Mouse (Mus musculus): ENCODE measurements at regions not wholly inside any gene's neighbourhood (a gene's known extent, or its start where the extent isn't known, plus 50 kb on each side); places are given as distances from the start of the nearest gene placed in this dataset.

GRCm38 (mm10) chr10:27927266-27927665 lies 147.4 kb upstream of the Ptprk start:
- DNase-seq: no peak
- Histone ChIP-seq H3K27me3 (ENCODE audit: control insufficient read depth, insufficient read depth, low read length) (no peaks in the 10 kb centered on the region), H3K27ac (no peak overlapping the region), H3K9ac (ENCODE audit: low read depth, low read length) (no peak overlapping the region), H3K79me2 (replicated peaks; ENCODE audit: control insufficient read depth, insufficient read depth, low read length) (no peaks in the 10 kb centered on the region), H3K4me3 (no peak overlapping the region), H3K4me1 (ENCODE audit: control insufficient read depth, insufficient read depth, low read length) (no peaks in the 10 kb centered on the region), H3K36me3 (ENCODE audit: control insufficient read depth, insufficient read depth, low read length) (no peaks in the 10 kb centered on the region)
- TF ChIP-seq POLR2A (IDR thresholded peaks at IDR 0.05; ENCODE audit: insufficient read depth, low read depth, low read length): no peak
- TF ChIP-seq CTCF (IDR thresholded peaks at IDR 0.05): no peak
- TF ChIP-seq EP300 (IDR thresholded peaks at IDR 0.05; ENCODE audit: insufficient read depth, low read depth, low read length): no peak
- 28% methylated on average over 5 of the region's 5 CpGs for WGBS
- intact Hi-C loops (cut with DNase I): no loop called here

GRCm38 (mm10) chr10:27942136-27942535 lies 132.5 kb upstream of the Ptprk start:
- Histone ChIP-seq H3K36me3 (ENCODE audit: control insufficient read depth, insufficient read depth, low read length) (no peaks in the 10 kb centered on the region), H3K27me3 (ENCODE audit: control insufficient read depth, insufficient read depth, low read length) (no peaks in the 10 kb centered on the region), H3K27ac (no peak overlapping the region), H3K9ac (ENCODE audit: low read depth, low read length) (no peak overlapping the region), H3K79me2 (replicated peaks; ENCODE audit: control insufficient read depth, insufficient read depth, low read length) (no peaks in the 10 kb centered on the region), H3K4me1 (ENCODE audit: control insufficient read depth, insufficient read depth, low read length) (peaks cover 2% of the 10 kb centered on the region; the same call in 1 of the 2 replicates), H3K4me3 (no peak overlapping the region)
- 72% methylated on average over 5 of the region's 5 CpGs for WGBS
- TF ChIP-seq EP300 (IDR thresholded peaks at IDR 0.05; ENCODE audit: insufficient read depth, low read depth, low read length) (no peak), POLR2A (IDR thresholded peaks at IDR 0.05; ENCODE audit: insufficient read depth, low read depth, low read length) (no peak), CTCF (IDR thresholded peaks at IDR 0.05) (no peak)
- DNase-seq: no peak
- intact Hi-C loops (cut with DNase I): no loop called here

- Histone ChIP-seq H3K79me2 (replicated peaks; ENCODE audit: control insufficient read depth, insufficient read depth, low read length) (no peaks in the 10 kb centered on the region), H3K9ac (ENCODE audit: low read depth, low read length) (no peak overlapping the region), H3K36me3 (ENCODE audit: control insufficient read depth, insufficient read depth, low read length) (no peaks in the 10 kb centered on the region), H3K27ac (no peak overlapping the region), H3K27me3 (ENCODE audit: control insufficient read depth, insufficient read depth, low read length) (no peaks in the 10 kb centered on the region), H3K4me3 (no peak overlapping the region), H3K4me1 (ENCODE audit: control insufficient read depth, insufficient read depth, low read length) (no peaks in the 10 kb centered on the region)
- no peak for TF ChIP-seq CTCF (IDR thresholded peaks at IDR 0.05)
- TF ChIP-seq EP300 (IDR thresholded peaks at IDR 0.05; ENCODE audit: insufficient read depth, low read depth, low read length): no peak
- TF ChIP-seq POLR2A (IDR thresholded peaks at IDR 0.05; ENCODE audit: insufficient read depth, low read depth, low read length): no peak
- WGBS: 88% methylated on average over 1 of the region's 1 CpGs
- DNase-seq: no peak
- intact Hi-C loops (cut with DNase I): no loop called here
These were observed 125.5 kb upstream of the Ptprk start for GRCm38 (mm10) chr10:27949127-27949526.

- no peak overlapping the region for H3K9ac ChIP-seq (ENCODE audit: low read depth, low read length)
- no peaks in the 10 kb centered on the region for H3K36me3 ChIP-seq (ENCODE audit: control insufficient read depth, insufficient read depth, low read length)
- no peaks in the 10 kb centered on the region for H3K27me3 ChIP-seq (ENCODE audit: control insufficient read depth, insufficient read depth, low read length)
- H3K4me1 ChIP-seq (ENCODE audit: control insufficient read depth, insufficient read depth, low read length): no peaks in the 10 kb centered on the region
- 93% methylated on average over 1 of the region's 1 CpGs for WGBS
- no peak overlapping the region for H3K27ac ChIP-seq
- intact Hi-C loops (cut with DNase I): no loop called here
- no peaks in the 10 kb centered on the region for H3K79me2 ChIP-seq (replicated peaks; ENCODE audit: control insufficient read depth, insufficient read depth, low read length)
- H3K4me3 ChIP-seq: no peak overlapping the region
- TF ChIP-seq CTCF (IDR thresholded peaks at IDR 0.05) (no peak), POLR2A (IDR thresholded peaks at IDR 0.05; ENCODE audit: insufficient read depth, low read depth, low read length) (no peak), EP300 (IDR thresholded peaks at IDR 0.05; ENCODE audit: insufficient read depth, low read depth, low read length) (no peak)
- no peak for DNase-seq
These were observed 106.4 kb upstream of the Ptprk start for GRCm38 (mm10) chr10:27968202-27968601.

- Histone ChIP-seq H3K4me1 (ENCODE audit: control insufficient read depth, insufficient read depth, low read length) (no peaks in the 10 kb centered on the region; the same call in 1 of the 2 replicates), H3K27me3 (ENCODE audit: control insufficient read depth, insufficient read depth, low read length) (no peaks in the 10 kb centered on the region), H3K9ac (ENCODE audit: low read depth, low read length) (no peak overlapping the region), H3K79me2 (replicated peaks; ENCODE audit: control insufficient read depth, insufficient read depth, low read length) (no peaks in the 10 kb centered on the region), H3K27ac (no peak overlapping the region), H3K36me3 (ENCODE audit: control insufficient read depth, insufficient read depth, low read length) (no peaks in the 10 kb centered on the region), H3K4me3 (no peak overlapping the region)
- intact Hi-C loops (cut with DNase I): no loop called here
- 93% methylated on average over 4 of the region's 4 CpGs for WGBS
- DNase-seq: no peak
- TF ChIP-seq EP300 (IDR thresholded peaks at IDR 0.05; ENCODE audit: insufficient read depth, low read depth, low read length) (no peak), CTCF (IDR thresholded peaks at IDR 0.05) (no peak), POLR2A (IDR thresholded peaks at IDR 0.05; ENCODE audit: insufficient read depth, low read depth, low read length) (no peak)
These were observed 90.6 kb upstream of the Ptprk start for GRCm38 (mm10) chr10:27984047-27984446.

- no peak for DNase-seq
- intact Hi-C loops (cut with DNase I): no loop called here
- WGBS: 38% methylated on average over 1 of the region's 1 CpGs
- no peak overlapping the region for H3K27ac ChIP-seq
- no peak overlapping the region for H3K4me3 ChIP-seq
- H3K27me3 ChIP-seq (ENCODE audit: control insufficient read depth, insufficient read depth, low read length): no peaks in the 10 kb centered on the region
- no peaks in the 10 kb centered on the region; the same call in 1 of the 2 replicates for H3K4me1 ChIP-seq (ENCODE audit: control insufficient read depth, insufficient read depth, low read length)
- no peak for TF ChIP-seq CTCF (IDR thresholded peaks at IDR 0.05)
- TF ChIP-seq EP300 (IDR thresholded peaks at IDR 0.05; ENCODE audit: insufficient read depth, low read depth, low read length): no peak
- no peaks in the 10 kb centered on the region for H3K36me3 ChIP-seq (ENCODE audit: control insufficient read depth, insufficient read depth, low read length)
- H3K79me2 ChIP-seq (replicated peaks; ENCODE audit: control insufficient read depth, insufficient read depth, low read length): no peaks in the 10 kb centered on the region
- no peak overlapping the region for H3K9ac ChIP-seq (ENCODE audit: low read depth, low read length)
These were observed 89.6 kb upstream of the Ptprk start for GRCm38 (mm10) chr10:27985068-27985467.
